Mouse (Mus musculus): ENCODE results near the gene 2700049A03Rik.
"Not testable (repeated sequence)": the region's sequence is repeated elsewhere in the genome, so short reads cannot be mapped to it uniquely, and the experiment has no call there.

DNA sequence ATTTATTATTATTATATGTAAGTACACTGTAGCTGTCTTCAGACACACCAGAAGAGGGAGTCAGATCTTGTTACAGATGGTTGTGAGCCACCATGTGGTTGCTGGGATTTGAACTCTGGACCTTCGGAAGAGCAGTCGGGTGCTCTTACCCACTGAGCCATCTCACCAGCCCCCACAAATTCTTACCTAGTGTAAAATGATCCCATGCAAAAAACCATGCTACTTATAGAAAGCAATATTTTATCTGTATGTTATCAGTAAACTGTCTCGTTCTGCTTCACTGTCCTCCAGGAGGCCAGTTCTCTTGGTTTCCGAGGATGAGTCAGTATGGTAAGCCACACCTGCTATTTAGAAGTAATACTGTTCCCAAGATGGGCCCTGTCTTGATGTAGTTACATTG is 32.4 kb upstream of the 2700049A03Rik start:
- TF ChIP-seq CTCF, EP300 (IDR thresholded peaks at IDR 0.05; ENCODE audit: low read depth): not testable (repeated sequence)

All from heart, postnatal 0 days (tissue).